ENCODE assay signal across 9 mouse cellular contexts in the genomic region with DNA sequence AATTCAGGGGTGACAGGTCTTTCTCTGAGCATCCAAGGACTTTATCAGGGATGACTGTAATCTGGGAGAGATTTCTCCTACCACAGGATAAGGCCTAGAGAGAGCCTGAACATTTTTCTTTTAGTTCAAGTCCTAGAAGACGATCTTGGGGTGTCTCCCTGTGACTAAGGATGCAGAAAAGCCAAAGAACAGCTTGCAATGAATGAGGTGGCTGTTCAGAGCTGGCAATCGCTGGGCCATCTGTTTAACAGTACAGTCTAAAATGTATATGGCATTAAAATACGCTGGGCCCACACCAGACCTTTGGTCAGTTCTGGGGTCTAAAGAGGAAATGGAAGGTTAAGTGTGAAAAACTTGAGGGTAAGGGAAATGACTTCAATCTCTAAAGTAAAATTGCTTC.
DNase-seq lines count a peak whose midpoint lies in the region; ATAC-seq and TF ChIP-seq lines count a peak whose summit lies in the region.
"Had no signal": no experiment of that assay in that cellular context is flagged by ENCODE, and none has a peak within 500 bp of the region (broad histone marks: within the 10 kb centered on the region; RNA-seq: fewer than 3 reads in every experiment).

No protein-coding gene starts in this region.

- no peaks in the 10 kb centered on the region for H3K27me3 ChIP-seq in heart, postnatal 0 days (ENCODE audit: control insufficient read depth, insufficient read depth, low read length)
- H3K27me3 ChIP-seq in lung, embryonic 15.5 days: no peaks in the 10 kb centered on the region
- H3K27me3 ChIP-seq in limb, embryonic 12.5 days: peaks cover 16% of the 10 kb centered on the region; the same call in 1 of the 2 replicates
- no peaks in the 10 kb centered on the region for H3K27me3 ChIP-seq in liver, postnatal 0 days (ENCODE audit: insufficient read depth, low read length)

- 60% methylated on average over 3 of the region's 3 CpGs for WGBS in heart, postnatal 0 days
- WGBS in lung, embryonic 15.5 days: 42% methylated on average over 3 of the region's 3 CpGs
- 40% methylated on average over 3 of the region's 3 CpGs for WGBS in limb, embryonic 12.5 days
- 39% methylated on average over 3 of the region's 3 CpGs for WGBS in liver, postnatal 0 days (ENCODE audit: insufficient replicate concordance)

- H3K4me2 ChIP-seq in heart, postnatal 0 days (ENCODE audit: low read depth, low read length): 0 out of 2 replicates have a peak overlapping the region, but pooled peaks have one; percentile 45
- no peak overlapping the region for H3K4me2 ChIP-seq in lung, embryonic 15.5 days
- no peak overlapping the region for H3K4me2 ChIP-seq in limb, embryonic 12.5 days
- H3K4me2 ChIP-seq in liver, postnatal 0 days (ENCODE audit: low read depth, low read length): no peak overlapping the region; the same call in 1 of the 2 replicates

- no peak overlapping the region for H3K4me3 ChIP-seq in heart, postnatal 0 days (ENCODE audit: low read depth, low read length)
- no peak overlapping the region for H3K4me3 ChIP-seq in lung, embryonic 15.5 days
- no peak overlapping the region for H3K4me3 ChIP-seq in limb, embryonic 12.5 days (replicated peaks)
- no peak overlapping the region for H3K4me3 ChIP-seq in liver, postnatal 0 days (ENCODE audit: low read depth, low read length)

- no peak for TF ChIP-seq EP300 in heart, postnatal 0 days (IDR thresholded peaks at IDR 0.05; ENCODE audit: low read depth)
- no peak for TF ChIP-seq EP300 in liver, postnatal 0 days (IDR thresholded peaks at IDR 0.05; ENCODE audit: low read depth)

- H3K9me3 ChIP-seq in heart, postnatal 0 days (replicated peaks; ENCODE audit: control insufficient read depth, low read length): no peaks in the 10 kb centered on the region
- H3K9me3 ChIP-seq in lung, embryonic 15.5 days: no peaks in the 10 kb centered on the region
- no peaks in the 10 kb centered on the region for H3K9me3 ChIP-seq in limb, embryonic 12.5 days
- no peaks in the 10 kb centered on the region for H3K9me3 ChIP-seq in liver, postnatal 0 days (ENCODE audit: low read length)
- H3K9me3 ChIP-seq: G1E had no signal

- intact Hi-C loops in heart, postnatal 14 days (cut with DNase I): no loop called here

- no peak for DNase-seq in heart, postnatal 0 days (ENCODE audit: low spot score)
- DNase-seq in heart, postnatal 14 days: no peak
- DNase-seq in lung, postnatal 25 days (ENCODE audit: low spot score): no peak
- DNase-seq in liver, postnatal 0 days: no peak
- DNase-seq in adrenal gland, adult (ENCODE audit: inconsistent age in 2 of 2, low spot score in 1 of 2): no peak
- DNase-seq: cerebellum, adult 11 months had no signal

- H3K4me1 ChIP-seq in heart, postnatal 0 days (ENCODE audit: control insufficient read depth, insufficient read depth): peaks cover 38% of the 10 kb centered on the region
- peaks cover 40% of the 10 kb centered on the region for H3K4me1 ChIP-seq in lung, embryonic 15.5 days
- peaks cover 25% of the 10 kb centered on the region for H3K4me1 ChIP-seq in limb, embryonic 12.5 days (replicated peaks)
- peaks cover 30% of the 10 kb centered on the region for H3K4me1 ChIP-seq in liver, postnatal 0 days (ENCODE audit: insufficient read depth)

- H3K9ac ChIP-seq in heart, postnatal 0 days (replicated peaks; ENCODE audit: low read depth, low read length): no peak overlapping the region
- H3K9ac ChIP-seq in lung, embryonic 15.5 days: no peak overlapping the region
- H3K9ac ChIP-seq in limb, embryonic 12.5 days (replicated peaks): no peak overlapping the region
- H3K9ac ChIP-seq in liver, postnatal 0 days (replicated peaks): no peak overlapping the region; the same call in 1 of the 2 replicates

- H3K36me3 ChIP-seq in heart, postnatal 0 days (replicated peaks; ENCODE audit: control insufficient read depth, insufficient read depth, low read length): no peaks in the 10 kb centered on the region
- H3K36me3 ChIP-seq in lung, embryonic 15.5 days: no peaks in the 10 kb centered on the region
- no peaks in the 10 kb centered on the region for H3K36me3 ChIP-seq in limb, embryonic 12.5 days
- H3K36me3 ChIP-seq in liver, postnatal 0 days (replicated peaks; ENCODE audit: insufficient read depth, low read length): no peaks in the 10 kb centered on the region
- H3K36me3 ChIP-seq: G1E had no signal

- TF ChIP-seq CTCF in heart, postnatal 0 days (IDR thresholded peaks at IDR 0.05; ENCODE audit: low read depth): no peak
- TF ChIP-seq CTCF in liver, postnatal 0 days (IDR thresholded peaks at IDR 0.05; ENCODE audit: low read depth): no peak

- ATAC-seq in heart, postnatal 0 days (ENCODE audit: insufficient read depth, low read depth): no peak
- ATAC-seq in lung, embryonic 15.5 days (ENCODE audit: borderline replicate concordance, extremely low read depth, low FRiP score, low TSS enrichment): no peak
- ATAC-seq in limb, embryonic 12.5 days (ENCODE audit: insufficient number of reproducible peaks, insufficient read depth, low FRiP score, low TSS enrichment, low read depth): no peak
- ATAC-seq in liver, postnatal 0 days: no peak

- peak overlapping the region; percentile 76 for H3K27ac ChIP-seq in heart, postnatal 0 days (ENCODE audit: low read depth)
- peak overlapping the region; percentile 73 for H3K27ac ChIP-seq in lung, embryonic 15.5 days
- H3K27ac ChIP-seq in limb, embryonic 12.5 days: peak overlapping the region; percentile 62; the same call in 1 of the 2 replicates
- H3K27ac ChIP-seq in liver, postnatal 0 days (ENCODE audit: low read depth): peak overlapping the region; percentile 87
